Mouse (Mus musculus): ENCODE measurements around the gene Col24a1. TPM values are rescaled to one million over a fixed set of nuclear protein-coding genes. Genes with fewer than 3 reads are reported as not detected.

Gene Col24a1
- total RNA-seq, 4 experiments from 2014 or later, result 0.06 to 0.16 TPM; not detected in 2

GRCm38 (mm10) chr3:145559675-145560074, 267.4 kb downstream of the Col24a1 start:
- no peak for DNase-seq (ENCODE audit: low spot score)

GRCm38 (mm10) chr3:145560117-145560516, 267.8 kb downstream of the Col24a1 start:
- no peak for DNase-seq (ENCODE audit: low spot score)

- no peak for DNase-seq (ENCODE audit: low spot score)
Measured at GRCm38 (mm10) chr3:145574468-145574867, 282.2 kb downstream of the Col24a1 start.

- no peak for DNase-seq (ENCODE audit: low spot score)
Measured at GRCm38 (mm10) chr3:145575340-145575739, 283.1 kb downstream of the Col24a1 start.

GRCm38 (mm10) chr3:145575743-145576481, 283.6 kb downstream of the Col24a1 start, which contains the start of gene Znhit6:
Znhit6 (plus strand) TSS chr3:145576205.
- peak; percentile 93 for DNase-seq (ENCODE audit: low spot score)

GRCm38 (mm10) chr3:145576482-145576822, 284.2 kb downstream of the Col24a1 start:
- DNase-seq (ENCODE audit: low spot score), result no peak

- DNase-seq (ENCODE audit: low spot score), result no peak
Measured at GRCm38 (mm10) chr3:145576876-145577275, 284.6 kb downstream of the Col24a1 start.

GRCm38 (mm10) chr3:145583043-145583442, 290.8 kb downstream of the Col24a1 start:
- DNase-seq (ENCODE audit: low spot score), result no peak

GRCm38 (mm10) chr3:145583522-145584200, 291.4 kb downstream of the Col24a1 start:
- DNase-seq (ENCODE audit: low spot score), result no peak

- DNase-seq (ENCODE audit: low spot score), result no peak
Measured at GRCm38 (mm10) chr3:145590562-145590961, 298.3 kb downstream of the Col24a1 start.

GRCm38 (mm10) chr3:145591841-145592542, 299.7 kb downstream of the Col24a1 start:
- DNase-seq (ENCODE audit: low spot score), result no peak

GRCm38 (mm10) chr3:145595354-145595753, 303.1 kb downstream of the Col24a1 start:
- DNase-seq (ENCODE audit: low spot score), result no peak

GRCm38 (mm10) chr3:145599059-145599458, 306.8 kb downstream of the Col24a1 start:
- no peak for DNase-seq (ENCODE audit: low spot score)

GRCm38 (mm10) chr3:145600801-145601200, 308.5 kb downstream of the Col24a1 start:
- DNase-seq (ENCODE audit: low spot score), result no peak

GRCm38 (mm10) chr3:145601345-145601744, 309.1 kb downstream of the Col24a1 start:
- DNase-seq (ENCODE audit: low spot score), result no peak

Other genes starting within 250 kb of the Col24a1 start
- gene Clca2, start 193.0 kb upstream of the Col24a1 start, total RNA-seq (2022), result under 1 TPM in 2 of 4 experiments, not detected in 2; 0.05 to 0.22 TPM
- 10 to 100 TPM in 3 of 4 experiments, 1 to 10 TPM in 1; 5.7 to 14.7 (median 12.6) TPM for gene Odf2l, start 173.9 kb upstream of the Col24a1 start, total RNA-seq (2022)

Data from heart, adult 8-10 months (tissue).